Mouse (Mus musculus) cerebellum, adult 2 months (tissue): ENCODE results near the gene Akap1.

ENCODE experiments used
- CTCF ChIP-seq: fragments of 200-500 bp; IDR thresholded peaks from 2 replicates; pipeline ENCODE4 v1.5.1; 2011; ENCODE audit warnings: low read depth, mild to moderate bottlenecking, control low read depth, low read length, moderate library complexity, borderline replicate concordance; ENCODE audit not compliant: insufficient read depth
- POLR2A ChIP-seq: fragments of 200-500 bp; IDR thresholded peaks from 2 replicates; pipeline ENCODE4 v1.6.1; 2011; ENCODE audit warnings: low read length, control low read depth, borderline replicate concordance; ENCODE audit not compliant: insufficient read depth

DNA sequence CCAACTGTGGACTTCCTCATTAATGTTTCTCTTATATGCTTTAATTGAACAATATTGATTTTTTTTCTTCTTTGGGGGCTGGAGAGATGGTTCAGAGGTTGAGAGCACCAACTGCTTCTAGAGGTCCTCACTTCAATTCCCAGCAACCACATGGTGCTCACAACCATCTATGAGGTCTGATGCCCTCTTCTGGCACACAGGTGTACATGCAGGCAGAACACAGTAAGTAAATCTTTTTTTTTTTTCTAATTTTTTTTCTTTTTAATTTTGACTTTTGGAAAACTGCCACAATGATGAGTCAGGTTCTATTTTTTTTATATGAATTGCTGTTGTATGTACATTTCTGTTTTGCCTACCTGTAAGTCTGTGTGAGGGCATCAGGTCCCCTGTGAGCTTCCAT, 35.9 kb downstream of the Akap1 start:
- TF ChIP-seq POLR2A (no peak), CTCF (peak; percentile 39; the same call in 1 of the 2 replicates)
